Mouse (Mus musculus) liver, embryonic 11.5 days (tissue): ENCODE data around the gene Ccl26. TPM values are rescaled to one million over a fixed set of nuclear protein-coding genes. Genes with fewer than 3 reads are reported as not detected.

Source experiments
- ATAC-seq: fragments of 200-750 bp; cut with Nextera tagmentation; replicated peaks from 2 replicates; pipeline ENCODE4 v1.8.0; 2017; ENCODE audit warnings: moderate number of reproducible peaks, mild to moderate bottlenecking, moderate TSS enrichment, moderate library complexity; ENCODE audit not compliant: low FRiP score
- DNase-seq: peaks from one replicate; pipeline ENCODE4 v3.0.0-alpha.2; 2017; ENCODE audit warnings: low spot score
- H3K27ac ChIP-seq: fragments of 300-500 bp; sonication (generic); 2 replicates; pipeline ENCODE4 v1.5.1; 2014; ENCODE audit warnings: mild to moderate bottlenecking, low read depth, low read length, control low read depth
- H3K27me3 ChIP-seq: fragments of 300-500 bp; sonication (generic); replicated peaks from 2 replicates; pipeline ENCODE4 v1.6.1; 2014; ENCODE audit warnings: low read length, mixed read lengths; ENCODE audit not compliant: control insufficient read depth, insufficient read depth
- H3K36me3 ChIP-seq: fragments of 300-500 bp; sonication (generic); 2 replicates; pipeline ENCODE4 v1.6.1; 2014; ENCODE audit warnings: mild to moderate bottlenecking, low read length, moderate library complexity, mixed read lengths; ENCODE audit not compliant: control insufficient read depth, insufficient read depth
- H3K4me1 ChIP-seq: fragments of 300-500 bp; sonication (generic); replicated peaks from 2 replicates; pipeline ENCODE4 v1.6.1; 2014; ENCODE audit warnings: low read length, mixed read lengths; ENCODE audit not compliant: control insufficient read depth, insufficient read depth
- H3K4me2 ChIP-seq: fragments of 300-500 bp; sonication (generic); 2 replicates; pipeline ENCODE4 v1.6.1; 2014; ENCODE audit warnings: mild to moderate bottlenecking, control low read depth, moderate library complexity
- H3K4me3 ChIP-seq: fragments of 300-500 bp; sonication (generic); 2 replicates; pipeline ENCODE4 v1.5.1; 2014; ENCODE audit warnings: low read depth, low read length, control low read depth
- H3K9ac ChIP-seq: fragments of 300-500 bp; sonication (generic); 2 replicates; pipeline ENCODE4 v1.6.1; 2014; ENCODE audit warnings: low read depth, low read length, control low read depth
- H3K9me3 ChIP-seq: fragments of 300-500 bp; sonication (generic); 2 replicates; pipeline ENCODE4 v1.6.1; 2016; ENCODE audit warnings: low read length, inconsistent platforms, mixed read lengths; ENCODE audit not compliant: control insufficient read depth
- WGBS: fragments of 180-500 bp; shearing (Covaris S2); extraction: QIAGEN DNeasy Blood & Tissue Kit; methylation state at CpG from one replicate; pipeline ENCODE4 v1.1.7; 2014; 5-methylcytosine and 5-hydroxymethylcytosine counted together
- polyA plus RNA-seq: library from polyadenylated mRNA; unstranded; fragments of >200 nt; fragmentation: Nextera tagmentation; extraction: Ambion mirVana; gene quantifications from 2 replicates; pipeline ENCODE4 v1.2.1, GENCODE M21; 2014

Gene Ccl26
- polyA plus RNA-seq, 1 experiment from 2014 or later: not detected

- no peak for ATAC-seq
- H3K4me2 ChIP-seq: no peak overlapping the region
- no peaks in the 10 kb centered on the region for H3K36me3 ChIP-seq
- DNase-seq: no peak
- H3K4me3 ChIP-seq: no peak overlapping the region
- H3K27ac ChIP-seq: no peak overlapping the region
- H3K9me3 ChIP-seq: no peaks in the 10 kb centered on the region
- H3K4me1 ChIP-seq: no peaks in the 10 kb centered on the region
- no peaks in the 10 kb centered on the region for H3K27me3 ChIP-seq
- no peak overlapping the region for H3K9ac ChIP-seq
- 84% methylated on average over 10 of the region's 10 CpGs for WGBS
Measured at GRCm38 (mm10) chr5:135579331-135579751, 16.0 kb upstream of the Ccl26 start.

GRCm38 (mm10) chr5:135576055-135576454 is 12.7 kb upstream of the Ccl26 start:
- H3K27me3 ChIP-seq: 0 out of 2 replicates have a peak, but pooled peaks cover 5% of the 10 kb centered on the region
- H3K4me1 ChIP-seq: no peaks in the 10 kb centered on the region
- no peak overlapping the region for H3K4me2 ChIP-seq
- H3K27ac ChIP-seq: no peak overlapping the region
- DNase-seq (no peak), ATAC-seq (no peak)
- H3K4me3 ChIP-seq: no peak overlapping the region
- H3K9me3 ChIP-seq: no peaks in the 10 kb centered on the region
- WGBS: 54% methylated on average over 4 of the region's 4 CpGs
- no peaks in the 10 kb centered on the region for H3K36me3 ChIP-seq
- no peak overlapping the region for H3K9ac ChIP-seq

GRCm38 (mm10) chr5:135573006-135573405 is 9.6 kb upstream of the Ccl26 start, which contains the start of gene Ccl24:
Gene Ccl24 (minus strand): TSS chr5:135573049.
- no peak within 1 kb of the TSS for H3K27ac ChIP-seq
- ATAC-seq (no peak), DNase-seq (no peak)
- H3K4me3 ChIP-seq: no peak within 1 kb of the TSS
- H3K4me2 ChIP-seq: no peak within 1 kb of the TSS
- H3K9me3 ChIP-seq: no peaks in the 10 kb centered on the region
- no peak within 1 kb of the TSS for H3K9ac ChIP-seq
- H3K4me1 ChIP-seq: no peaks in the 10 kb centered on the region
- no peaks in the 10 kb centered on the region for H3K36me3 ChIP-seq
- WGBS: 47% methylated on average over 6 of the region's 6 CpGs
- 0 out of 2 replicates have a peak, but pooled peaks cover 5% of the 10 kb centered on the region for H3K27me3 ChIP-seq

GRCm38 (mm10) chr5:135568698-135569097 is 5.3 kb upstream of the Ccl26 start:
- no peak overlapping the region for H3K27ac ChIP-seq
- H3K9me3 ChIP-seq: no peaks in the 10 kb centered on the region
- no peak overlapping the region for H3K9ac ChIP-seq
- no peak overlapping the region for H3K4me3 ChIP-seq
- H3K27me3 ChIP-seq: 0 out of 2 replicates have a peak, but pooled peaks cover 5% of the 10 kb centered on the region
- ATAC-seq (no peak), DNase-seq (no peak)
- H3K36me3 ChIP-seq: no peaks in the 10 kb centered on the region
- 51% methylated on average over 6 of the region's 6 CpGs for WGBS
- H3K4me2 ChIP-seq: no peak overlapping the region
- no peaks in the 10 kb centered on the region for H3K4me1 ChIP-seq

GRCm38 (mm10) chr5:135567556-135568265 is 4.3 kb upstream of the Ccl26 start:
- ATAC-seq: no peak
- Histone ChIP-seq H3K4me3 (no peak overlapping the region), H3K27ac (no peak overlapping the region), H3K9ac (no peak overlapping the region), H3K36me3 (no peaks in the 10 kb centered on the region), H3K27me3 (0 out of 2 replicates have a peak, but pooled peaks cover 5% of the 10 kb centered on the region), H3K4me2 (no peak overlapping the region), H3K4me1 (no peaks in the 10 kb centered on the region), H3K9me3 (no peaks in the 10 kb centered on the region)
- no peak for DNase-seq
- 71% methylated on average over 6 of the region's 6 CpGs for WGBS

GRCm38 (mm10) chr5:135557671-135558070 is 5.7 kb downstream of the Ccl26 start:
- DNase-seq (no peak), ATAC-seq (no peak)
- no peak overlapping the region for H3K4me3 ChIP-seq
- no peak overlapping the region for H3K27ac ChIP-seq
- H3K36me3 ChIP-seq: no peaks in the 10 kb centered on the region
- H3K4me1 ChIP-seq: no peaks in the 10 kb centered on the region
- WGBS: 62% methylated on average over 3 of the region's 3 CpGs
- H3K9me3 ChIP-seq: no peaks in the 10 kb centered on the region
- no peaks in the 10 kb centered on the region for H3K27me3 ChIP-seq
- H3K4me2 ChIP-seq: no peak overlapping the region
- no peak overlapping the region for H3K9ac ChIP-seq

GRCm38 (mm10) chr5:135557051-135557450 is 6.3 kb downstream of the Ccl26 start:
- DNase-seq (no peak), ATAC-seq (no peak)
- Histone ChIP-seq H3K4me2 (no peak overlapping the region), H3K4me3 (no peak overlapping the region), H3K27ac (no peak overlapping the region), H3K4me1 (no peaks in the 10 kb centered on the region), H3K27me3 (no peaks in the 10 kb centered on the region), H3K9me3 (no peaks in the 10 kb centered on the region), H3K9ac (no peak overlapping the region), H3K36me3 (no peaks in the 10 kb centered on the region)
- WGBS: 51% methylated on average over 4 of the region's 4 CpGs

- DNase-seq: no peak
- H3K36me3 ChIP-seq: no peaks in the 10 kb centered on the region
- no peaks in the 10 kb centered on the region for H3K9me3 ChIP-seq
- H3K27ac ChIP-seq: no peak overlapping the region
- WGBS: 86% methylated on average over 3 of the region's 4 CpGs
- no peaks in the 10 kb centered on the region for H3K4me1 ChIP-seq
- H3K27me3 ChIP-seq: no peaks in the 10 kb centered on the region
- H3K9ac ChIP-seq: no peak overlapping the region
- no peak overlapping the region for H3K4me2 ChIP-seq
- no peak overlapping the region for H3K4me3 ChIP-seq
- no peak for ATAC-seq
Measured at GRCm38 (mm10) chr5:135556259-135556658, 7.1 kb downstream of the Ccl26 start.

- Histone ChIP-seq H3K9me3 (no peaks in the 10 kb centered on the region), H3K4me3 (no peak overlapping the region), H3K9ac (no peak overlapping the region), H3K36me3 (no peaks in the 10 kb centered on the region), H3K4me1 (no peaks in the 10 kb centered on the region), H3K27me3 (no peaks in the 10 kb centered on the region; the same call in 1 of the 2 replicates), H3K4me2 (no peak overlapping the region), H3K27ac (no peak overlapping the region)
- ATAC-seq: no peak
- 56% methylated on average over 3 of the region's 3 CpGs for WGBS
- no peak for DNase-seq
Measured at GRCm38 (mm10) chr5:135551591-135551990, 11.8 kb downstream of the Ccl26 start.
